Mouse (Mus musculus) heart, embryonic 10.5 days (tissue): Measurements from ENCODE around the gene Stxbp3. TPM values are rescaled to one million over a fixed set of nuclear protein-coding genes. Genes with fewer than 3 reads are reported as not detected.

ENCODE experiments used
- DNase-seq: peaks from one replicate; pipeline ENCODE4 v3.0.0-alpha.2; 2017; ENCODE audit warnings: low spot score
- H3K27ac ChIP-seq: fragments of 300-500 bp; sonication (generic); 2 replicates; pipeline ENCODE4 v1.5.1; 2016; ENCODE audit warnings: mild to moderate bottlenecking
- H3K27me3 ChIP-seq: fragments of 300-500 bp; sonication (generic); 2 replicates; pipeline ENCODE4 v1.6.1; 2016; ENCODE audit warnings: mild to moderate bottlenecking; ENCODE audit not compliant: poor library complexity, insufficient read depth, severe bottlenecking
- H3K36me3 ChIP-seq: fragments of 300-500 bp; sonication (generic); 2 replicates; pipeline ENCODE4 v1.6.1; 2016; ENCODE audit warnings: mild to moderate bottlenecking, moderate library complexity
- H3K4me1 ChIP-seq: fragments of 300-500 bp; sonication (generic); 2 replicates; pipeline ENCODE4 v1.6.1; 2016; ENCODE audit warnings: mild to moderate bottlenecking
- H3K4me3 ChIP-seq: fragments of 300-500 bp; sonication (generic); 2 replicates; pipeline ENCODE4 v1.5.1; 2016; ENCODE audit warnings: mild to moderate bottlenecking, moderate library complexity
- H3K9me3 ChIP-seq: fragments of 300-500 bp; sonication (generic); 2 replicates; pipeline ENCODE4 v1.6.1; 2016; ENCODE audit warnings: mild to moderate bottlenecking, moderate library complexity
- WGBS: fragments of 180-500 bp; shearing (Covaris S2); methylation state at CpG from one replicate; pipeline ENCODE4 v1.1.7; 2016; 5-methylcytosine and 5-hydroxymethylcytosine counted together
- polyA plus RNA-seq: library from polyadenylated mRNA; unstranded; fragments of >200 nt; fragmentation: Nextera tagmentation; extraction: Ambion mirVana; gene quantifications from 2 replicates; pipeline ENCODE4 v1.2.1, GENCODE M21; 2016

The Stxbp3 gene
- polyA plus RNA-seq, 1 experiment from 2014 or later, result 30.8 TPM

DNA sequence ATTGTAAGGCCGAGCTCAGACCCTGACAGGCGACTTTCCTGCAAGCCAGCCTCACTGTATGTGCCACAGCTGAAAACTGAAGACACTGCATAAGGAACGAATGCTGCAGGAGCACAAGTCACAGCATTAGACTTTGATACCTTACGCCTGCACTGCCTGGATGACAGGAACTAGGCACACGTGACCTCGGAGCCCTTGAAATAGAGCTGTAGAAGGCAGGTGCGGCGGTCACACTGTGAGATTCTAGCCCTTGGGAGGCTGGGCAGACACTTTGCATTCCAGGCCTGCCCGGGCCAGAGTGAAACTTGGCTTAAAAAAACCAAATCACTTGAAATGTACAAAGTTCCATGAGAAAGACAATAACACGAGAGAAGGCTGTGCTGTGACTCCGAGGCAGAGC is 9.8 kb downstream of the Stxbp3 start:
- no peak for DNase-seq
- WGBS, result 72% methylated on average over 11 of the region's 11 CpGs

DNA sequence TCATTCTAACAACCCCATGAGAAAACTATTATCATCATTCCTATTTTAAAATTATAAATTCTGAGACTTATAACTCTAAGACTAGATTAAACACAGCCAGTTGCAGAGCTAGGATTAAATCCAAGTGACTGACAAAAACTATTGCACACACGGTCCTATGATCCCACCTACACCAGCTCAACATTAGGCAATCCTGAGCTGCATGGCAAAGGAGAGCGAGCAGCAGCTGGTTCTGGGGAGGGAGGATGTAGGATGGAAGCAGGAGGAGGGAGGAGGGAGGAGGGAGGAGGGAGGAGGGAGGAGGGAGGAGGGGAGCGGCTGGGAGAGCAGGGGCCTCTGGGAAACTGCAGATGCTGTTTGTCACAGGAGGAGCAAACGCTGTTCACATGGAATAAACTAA is 24.7 kb downstream of the Stxbp3 start:
- Histone ChIP-seq H3K4me3 (no peak overlapping the region), H3K27me3 (no peaks in the 10 kb centered on the region), H3K9me3 (no peaks in the 10 kb centered on the region), H3K27ac (no peak overlapping the region), H3K36me3 (peaks cover 55% of the 10 kb centered on the region), H3K4me1 (no peaks in the 10 kb centered on the region)
- no peak for DNase-seq
- 90% methylated on average over 4 of the region's 4 CpGs for WGBS

More for the DNA sequence above, 9.8 kb downstream of the Stxbp3 start:
- Histone ChIP-seq H3K36me3 (peaks cover 26% of the 10 kb centered on the region), H3K4me1 (peaks cover 7% of the 10 kb centered on the region; the same call in 1 of the 2 replicates), H3K9me3 (no peaks in the 10 kb centered on the region), H3K27ac (no peak overlapping the region), H3K27me3 (no peaks in the 10 kb centered on the region), H3K4me3 (no peak overlapping the region)

DNA sequence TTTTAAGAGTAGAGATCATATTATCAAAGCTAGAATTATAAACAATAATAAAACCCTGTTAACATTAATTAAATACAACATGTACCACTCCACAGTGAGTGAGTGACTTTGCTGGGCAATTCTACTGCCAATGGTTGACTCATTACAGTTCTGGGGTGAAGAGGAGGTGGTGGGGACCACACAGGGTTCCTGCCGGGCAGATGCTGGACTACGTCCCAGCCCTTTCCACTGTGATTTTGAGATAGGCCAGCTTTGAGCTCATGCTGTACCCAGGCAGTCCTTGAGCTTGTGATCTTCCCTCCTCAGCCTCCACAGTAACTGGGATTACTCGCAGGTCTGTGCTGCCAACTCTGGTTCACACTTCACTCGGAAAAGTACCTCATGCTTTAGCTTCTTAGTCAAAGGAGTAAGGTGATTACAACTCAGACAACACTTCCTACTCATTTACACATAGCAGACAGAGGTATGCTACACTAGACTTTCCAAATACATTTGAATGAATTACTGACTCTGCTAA is 29.5 kb downstream of the Stxbp3 start:
- H3K4me1 ChIP-seq, result no peaks in the 10 kb centered on the region
- DNase-seq, result no peak
- 84% methylated on average over 4 of the region's 4 CpGs for WGBS
- no peak overlapping the region for H3K27ac ChIP-seq
- no peaks in the 10 kb centered on the region for H3K27me3 ChIP-seq
- no peaks in the 10 kb centered on the region for H3K9me3 ChIP-seq
- peaks cover 56% of the 10 kb centered on the region for H3K36me3 ChIP-seq
- H3K4me3 ChIP-seq, result no peak overlapping the region

DNA sequence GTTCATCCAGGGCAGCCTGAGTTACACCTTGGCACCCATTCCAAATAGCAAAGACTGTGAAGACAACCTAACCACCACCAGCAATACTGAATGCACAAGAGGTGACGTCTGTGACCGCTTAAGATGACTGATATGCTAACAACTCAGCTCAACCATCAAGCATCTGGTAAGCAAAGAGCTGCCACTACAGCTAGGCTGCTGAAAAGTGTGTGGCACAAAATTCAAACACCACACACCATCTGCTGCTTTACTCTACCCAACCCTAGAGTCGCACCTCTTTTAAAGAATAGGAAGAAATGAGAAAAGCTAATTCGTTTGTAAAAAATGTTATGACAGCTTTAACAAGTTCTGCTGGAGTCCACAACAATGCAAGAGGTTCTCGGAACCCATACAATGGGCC is 34.7 kb downstream of the Stxbp3 start:
- peaks cover 6% of the 10 kb centered on the region for H3K4me1 ChIP-seq
- H3K27me3 ChIP-seq, result no peaks in the 10 kb centered on the region
- DNase-seq, result no peak
- H3K27ac ChIP-seq, result no peak overlapping the region
- H3K9me3 ChIP-seq, result no peaks in the 10 kb centered on the region
- 74% methylated on average over 5 of the region's 5 CpGs for WGBS
- H3K4me3 ChIP-seq, result no peak overlapping the region
- peaks cover 67% of the 10 kb centered on the region for H3K36me3 ChIP-seq

DNA sequence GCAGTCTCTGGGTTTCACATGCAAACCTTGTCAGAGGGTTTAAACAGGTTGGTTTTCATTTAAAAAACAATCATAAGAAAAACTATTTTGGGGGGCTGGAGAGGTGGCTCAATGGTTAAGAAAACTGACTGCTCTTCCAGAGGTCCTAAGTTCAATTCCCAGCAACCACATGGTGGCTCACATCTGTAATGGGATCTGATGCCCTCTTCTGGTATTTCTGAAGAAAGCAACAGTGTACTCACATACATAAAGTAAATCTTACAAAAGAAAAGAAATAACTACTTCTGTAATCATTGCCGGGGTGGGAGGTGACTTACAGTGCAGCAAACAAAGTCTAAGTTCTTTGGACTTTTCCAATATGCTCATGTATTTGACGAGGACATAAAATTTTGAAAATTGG is 42.0 kb downstream of the Stxbp3 start:
- DNase-seq, result no peak
- 81% methylated on average over 2 of the region's 2 CpGs for WGBS
- no peaks in the 10 kb centered on the region for H3K4me1 ChIP-seq
- H3K27me3 ChIP-seq, result no peaks in the 10 kb centered on the region
- peaks cover 82% of the 10 kb centered on the region for H3K36me3 ChIP-seq
- no peak overlapping the region for H3K4me3 ChIP-seq
- H3K27ac ChIP-seq, result no peak overlapping the region
- H3K9me3 ChIP-seq, result no peaks in the 10 kb centered on the region

DNA sequence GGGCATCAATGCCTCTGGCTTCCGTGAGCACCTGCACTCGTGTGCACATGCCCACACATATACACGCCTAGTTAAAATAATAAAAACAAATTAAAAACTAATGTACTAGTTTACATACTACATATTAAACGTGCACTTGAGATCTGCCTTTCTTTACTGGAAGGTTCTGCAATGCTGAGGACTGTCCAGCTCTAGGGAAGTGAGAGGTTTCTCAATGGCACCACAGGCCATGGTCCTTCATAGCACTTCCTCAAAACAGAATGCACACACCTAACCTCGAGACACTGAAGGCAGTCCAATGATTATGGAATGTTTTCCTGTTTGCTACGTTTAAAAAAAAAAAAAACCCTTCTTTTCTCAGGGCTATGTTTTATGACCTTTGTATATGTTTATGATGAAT is 42.6 kb downstream of the Stxbp3 start:
- Histone ChIP-seq H3K27ac (no peak overlapping the region), H3K9me3 (no peaks in the 10 kb centered on the region), H3K36me3 (peaks cover 78% of the 10 kb centered on the region), H3K27me3 (no peaks in the 10 kb centered on the region), H3K4me3 (no peak overlapping the region), H3K4me1 (no peaks in the 10 kb centered on the region)
- no peak for DNase-seq
- WGBS, result 90% methylated on average over 6 of the region's 6 CpGs

DNA sequence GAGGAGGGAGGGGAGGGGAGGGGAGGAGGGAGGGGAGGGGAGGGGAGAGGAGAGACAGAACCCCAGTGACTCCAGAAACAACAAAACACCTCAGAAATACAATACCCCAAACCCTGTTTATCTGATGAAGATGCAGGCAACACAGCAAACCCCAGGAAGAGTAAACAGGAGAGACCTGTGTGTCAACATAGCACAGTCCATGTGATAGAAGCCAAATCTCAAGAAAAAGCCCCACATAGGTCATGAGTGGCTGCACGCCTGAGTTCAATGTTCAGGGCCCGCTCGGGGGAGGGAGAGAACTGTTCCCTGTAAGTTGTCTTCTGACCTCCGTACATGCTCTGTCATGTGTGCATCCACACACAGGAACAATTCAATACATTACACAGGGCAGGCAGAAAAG is 43.9 kb downstream of the Stxbp3 start:
- DNase-seq, result no peak
- Histone ChIP-seq H3K4me3 (no peak overlapping the region), H3K36me3 (peaks cover 74% of the 10 kb centered on the region), H3K27me3 (no peaks in the 10 kb centered on the region), H3K4me1 (no peaks in the 10 kb centered on the region), H3K9me3 (no peaks in the 10 kb centered on the region), H3K27ac (no peak overlapping the region)
- 93% methylated on average over 4 of the region's 4 CpGs for WGBS

DNA sequence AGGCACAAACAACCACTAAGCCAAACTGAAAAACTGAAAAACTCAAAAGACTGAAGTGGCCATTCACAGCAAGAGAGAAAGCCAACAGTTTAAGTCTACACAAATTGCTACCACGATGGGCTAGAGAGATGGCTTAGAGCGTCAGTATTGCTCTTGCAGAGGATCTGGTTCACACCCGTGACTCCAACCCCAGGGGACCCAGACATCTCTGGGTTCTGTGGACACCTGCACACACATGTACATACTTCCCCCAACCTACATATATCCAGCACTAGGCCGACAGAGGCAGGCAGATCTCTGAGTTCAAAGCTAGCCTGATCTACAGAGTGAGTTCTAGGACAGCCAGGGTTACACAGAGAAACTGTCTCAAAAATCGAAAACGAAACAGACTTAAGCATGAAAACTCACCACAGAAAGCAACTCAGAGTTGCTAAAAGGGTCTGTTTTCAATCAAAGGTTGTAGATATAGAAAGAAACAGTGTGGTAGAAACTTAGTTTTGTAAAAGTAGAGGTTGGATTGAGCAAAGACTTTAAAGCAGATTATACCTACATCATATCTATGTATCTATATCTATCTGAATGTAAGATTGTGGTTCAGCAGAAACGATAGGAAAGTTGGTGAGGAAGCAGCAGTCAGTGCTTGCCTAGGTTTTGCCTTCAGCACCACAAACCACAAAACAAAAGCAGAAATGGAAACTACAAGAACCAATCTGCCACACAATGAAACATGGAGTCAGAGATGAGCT is 44.6 kb downstream of the Stxbp3 start:
- WGBS, result 88% methylated on average over 7 of the region's 7 CpGs
- no peaks in the 10 kb centered on the region for H3K4me1 ChIP-seq
- H3K9me3 ChIP-seq, result no peaks in the 10 kb centered on the region
- no peak for DNase-seq
- no peak overlapping the region for H3K27ac ChIP-seq
- peaks cover 68% of the 10 kb centered on the region for H3K36me3 ChIP-seq
- H3K27me3 ChIP-seq, result no peaks in the 10 kb centered on the region
- no peak overlapping the region for H3K4me3 ChIP-seq

DNA sequence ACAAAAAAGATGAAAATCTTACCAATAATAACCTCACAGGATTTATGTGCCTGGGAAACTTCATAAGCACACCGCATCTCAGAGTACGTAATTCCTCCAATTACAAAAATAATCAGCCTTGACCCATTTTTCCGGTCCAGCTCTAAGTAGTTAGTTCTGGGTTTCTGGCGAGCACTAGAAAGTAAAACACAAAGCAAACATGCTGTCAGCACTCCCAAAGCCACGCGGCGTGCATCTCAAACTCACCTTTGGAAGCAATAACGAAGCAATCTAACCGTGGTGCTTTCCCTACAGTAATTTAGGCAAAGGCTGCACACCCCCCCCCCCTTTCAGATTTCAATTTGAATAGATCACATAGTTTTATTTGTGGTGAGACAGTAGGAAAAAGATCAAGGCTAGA is 45.5 kb downstream of the Stxbp3 start:
- no peaks in the 10 kb centered on the region for H3K4me1 ChIP-seq
- no peak overlapping the region for H3K4me3 ChIP-seq
- 90% methylated on average over 9 of the region's 9 CpGs for WGBS
- H3K27me3 ChIP-seq, result no peaks in the 10 kb centered on the region
- H3K36me3 ChIP-seq, result peaks cover 58% of the 10 kb centered on the region
- no peaks in the 10 kb centered on the region for H3K9me3 ChIP-seq
- H3K27ac ChIP-seq, result no peak overlapping the region
- no peak for DNase-seq

DNA sequence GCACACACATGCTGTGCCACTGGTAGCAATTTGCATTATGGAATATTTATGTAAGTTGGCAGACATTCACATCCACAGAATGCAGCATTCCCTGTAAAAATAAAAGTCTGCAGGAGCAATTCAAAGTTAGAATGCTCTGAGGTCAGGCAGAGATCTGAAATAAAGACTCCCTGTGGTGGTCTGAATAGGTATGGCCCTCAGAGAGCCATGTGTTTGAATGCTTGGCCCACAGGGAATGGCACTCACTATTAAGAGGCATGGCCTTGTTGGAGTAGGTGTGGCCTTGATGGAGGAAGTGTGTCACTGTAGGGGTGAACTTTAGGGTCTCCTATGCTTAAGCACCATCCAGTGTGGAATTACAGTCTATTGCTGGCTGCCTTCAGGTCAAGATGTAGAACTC is 47.9 kb downstream of the Stxbp3 start:
- H3K36me3 ChIP-seq, result peaks cover 44% of the 10 kb centered on the region
- no peak for DNase-seq
- H3K27me3 ChIP-seq, result no peaks in the 10 kb centered on the region
- H3K27ac ChIP-seq, result no peak overlapping the region
- no peaks in the 10 kb centered on the region for H3K4me1 ChIP-seq
- no peak overlapping the region for H3K4me3 ChIP-seq
- no peaks in the 10 kb centered on the region for H3K9me3 ChIP-seq

DNA sequence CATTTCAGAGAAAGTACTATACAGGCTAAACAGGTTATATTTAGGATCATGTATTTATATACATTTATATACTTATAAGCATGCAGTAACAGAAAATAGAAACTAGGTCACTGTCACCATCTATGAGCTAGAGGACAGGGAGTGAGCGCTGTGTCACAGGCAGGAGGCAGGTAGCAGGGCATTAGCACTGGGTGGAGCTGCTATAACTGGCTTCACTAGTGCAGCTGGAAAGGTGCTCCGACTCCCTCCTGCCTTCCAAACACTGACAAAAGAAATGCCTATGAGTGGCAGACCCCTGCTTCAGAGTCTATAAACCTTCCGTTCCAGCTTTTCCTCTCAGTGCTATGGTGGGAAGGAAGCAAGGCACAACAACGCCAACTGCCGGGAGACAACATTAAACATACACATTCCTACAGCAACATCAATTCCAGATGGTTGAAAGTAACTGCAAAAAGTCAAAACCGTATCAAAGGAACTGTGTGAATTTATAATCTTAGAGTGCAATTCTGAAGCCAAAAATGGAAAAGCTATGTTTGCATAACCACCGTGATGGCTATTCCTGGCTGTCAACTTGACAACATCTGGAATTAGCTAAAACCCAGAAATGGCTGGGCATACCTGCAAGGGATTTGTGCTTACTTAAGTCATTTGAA is 49.1 kb downstream of the Stxbp3 start:
- Histone ChIP-seq H3K4me1 (no peaks in the 10 kb centered on the region), H3K4me3 (no peak overlapping the region), H3K9me3 (no peaks in the 10 kb centered on the region), H3K27me3 (no peaks in the 10 kb centered on the region), H3K36me3 (peaks cover 32% of the 10 kb centered on the region), H3K27ac (no peak overlapping the region)
- 64% methylated on average over 7 of the region's 7 CpGs for WGBS
- no peak for DNase-seq

DNA sequence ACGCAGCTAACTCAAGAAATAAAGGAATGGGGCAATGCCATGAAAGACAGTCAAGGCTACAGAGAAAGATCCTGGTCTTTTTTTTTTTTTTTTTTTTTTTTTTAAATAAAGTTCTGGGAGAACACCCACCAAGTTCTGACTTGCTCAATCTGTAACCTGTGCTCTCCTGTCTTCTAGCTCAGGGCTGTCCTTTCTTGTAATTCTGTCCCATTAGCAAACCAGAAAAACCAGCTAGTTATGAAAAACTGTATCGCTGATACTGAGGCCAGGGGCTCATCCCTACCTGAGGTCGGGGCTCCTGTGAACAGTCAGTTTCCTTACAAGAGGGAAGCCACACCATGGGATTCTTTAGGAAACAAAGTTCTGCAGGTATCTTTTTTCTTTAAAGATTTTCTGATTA is 49.8 kb downstream of the Stxbp3 start:
- Histone ChIP-seq H3K27me3 (no peaks in the 10 kb centered on the region), H3K36me3 (peaks cover 26% of the 10 kb centered on the region), H3K4me3 (no peak overlapping the region), H3K27ac (no peak overlapping the region), H3K4me1 (no peaks in the 10 kb centered on the region), H3K9me3 (no peaks in the 10 kb centered on the region)
- 83% methylated on average over 3 of the region's 3 CpGs for WGBS
- no peak for DNase-seq

DNA sequence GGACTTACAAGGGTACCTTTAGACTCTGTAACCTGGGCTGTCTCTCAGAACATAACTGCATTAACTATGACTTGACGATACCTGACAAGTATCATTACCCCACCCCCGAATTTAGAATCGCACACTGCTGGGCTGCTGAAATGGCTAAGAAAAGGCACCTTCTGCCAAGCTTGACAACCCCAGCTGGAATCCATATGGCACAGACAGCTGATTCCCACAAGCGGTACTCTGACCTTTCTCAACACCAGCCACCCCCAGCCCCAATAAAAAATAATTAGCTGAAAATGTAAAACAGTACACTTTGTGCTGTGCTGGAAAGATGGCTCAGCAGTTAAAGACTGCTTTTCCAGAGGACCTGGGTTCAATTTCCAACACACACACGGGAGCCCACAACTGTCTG is 51.0 kb downstream of the Stxbp3 start:
- Histone ChIP-seq H3K27me3 (no peaks in the 10 kb centered on the region), H3K36me3 (peaks cover 22% of the 10 kb centered on the region), H3K27ac (no peak overlapping the region), H3K4me3 (no peak overlapping the region), H3K4me1 (no peaks in the 10 kb centered on the region), H3K9me3 (peaks cover 3% of the 10 kb centered on the region; the same call in 1 of the 2 replicates)
- DNase-seq, result no peak
- 81% methylated on average over 5 of the region's 5 CpGs for WGBS
